Mouse (Mus musculus): ENCODE results near the gene Tmem41b.

DNA sequence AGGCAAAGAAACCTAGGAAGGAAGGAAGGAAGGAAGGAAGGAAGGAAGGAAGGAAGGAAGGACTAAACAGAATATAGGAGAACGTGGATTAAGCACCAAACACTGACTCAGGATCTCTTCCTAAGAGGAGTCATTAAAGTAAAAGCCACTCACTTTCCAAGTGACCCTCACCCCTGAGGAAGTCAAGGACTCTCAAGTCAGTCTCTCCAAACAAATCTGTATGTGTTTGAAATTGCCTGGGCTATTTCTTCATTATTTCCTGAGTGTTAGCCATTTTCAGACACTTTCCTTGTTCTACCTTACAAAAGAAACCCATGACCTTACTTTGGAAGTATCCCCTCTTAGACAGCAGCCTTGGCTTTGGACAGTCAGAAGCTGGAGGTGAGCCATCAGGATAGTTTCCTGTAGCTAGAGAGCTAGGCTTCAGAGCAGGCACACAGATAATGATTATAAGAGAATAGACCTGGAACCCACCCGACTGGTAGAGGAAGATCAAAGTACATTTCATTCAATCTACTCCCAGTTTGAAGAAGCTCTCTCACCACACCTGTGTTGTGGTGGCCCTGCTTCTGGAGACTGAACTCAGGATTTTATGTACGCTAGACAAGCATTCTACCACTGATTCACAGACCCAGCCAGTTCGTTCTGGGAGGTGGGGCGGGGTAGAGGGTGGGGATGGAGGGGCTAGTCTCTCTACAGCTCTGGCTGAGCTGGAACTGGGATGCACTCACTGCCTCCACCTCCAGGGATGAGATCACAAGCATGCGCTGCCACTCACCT, 31.9 kb downstream of the Tmem41b start:
- TF ChIP-seq CTCF (IDR thresholded peaks at IDR 0.05; ENCODE audit: borderline replicate concordance, insufficient read depth, low read length) (no peak), POLR2A (IDR thresholded peaks at IDR 0.05; ENCODE audit: low read depth, low read length) (no peak)

Data from embryonic fibroblast, embryonic 13.5 days (primary cell).